Comparison of ENCODE assay signal across 10 mouse cellular contexts in genomic region chr13:54792259-54793230, GRCm38 (mm10). TPM values are rescaled to one million over a fixed set of nuclear protein-coding genes. Genes with fewer than 3 reads are reported as not detected.
DNase-seq lines count a peak whose midpoint lies in the region; ATAC-seq and TF ChIP-seq lines count a peak whose summit lies in the region.
"Had no signal": no experiment of that assay in that cellular context is flagged by ENCODE, and none has a peak within 500 bp of the region (broad histone marks: within the 10 kb centered on the region; RNA-seq: fewer than 3 reads in every experiment).

No protein-coding gene starts in this region.

- H3K36me3 ChIP-seq in heart, adult 2 months (ENCODE audit: control insufficient read depth, insufficient read depth, low read length): no peaks in the 10 kb centered on the region
- no peaks in the 10 kb centered on the region for H3K36me3 ChIP-seq in heart, embryonic 12.5 days
- H3K36me3 ChIP-seq in midbrain, embryonic 14.5 days (ENCODE audit: control insufficient read depth, insufficient read depth, low read length): no peaks in the 10 kb centered on the region
- no peaks in the 10 kb centered on the region for H3K36me3 ChIP-seq in midbrain, embryonic 16.5 days (ENCODE audit: control insufficient read depth, insufficient read depth, low read length)
- H3K36me3 ChIP-seq in stomach, postnatal 0 days (ENCODE audit: control insufficient read depth, insufficient read depth, low read length): no peaks in the 10 kb centered on the region
- no peaks in the 10 kb centered on the region for H3K36me3 ChIP-seq in forebrain, embryonic 15.5 days
- H3K36me3 ChIP-seq: heart, embryonic 15.5 days had no signal

- H3K27me3 ChIP-seq in heart, adult 2 months (ENCODE audit: control insufficient read depth, insufficient read depth, low read length): no peaks in the 10 kb centered on the region
- peaks cover 70% of the 10 kb centered on the region for H3K27me3 ChIP-seq in heart, embryonic 12.5 days (replicated peaks)
- H3K27me3 ChIP-seq in midbrain, embryonic 14.5 days (ENCODE audit: control insufficient read depth, insufficient read depth, low read length): peaks cover 6% of the 10 kb centered on the region; the same call in 1 of the 2 replicates
- H3K27me3 ChIP-seq in midbrain, embryonic 16.5 days (ENCODE audit: control insufficient read depth, insufficient read depth, low read depth, low read length): peaks cover 3% of the 10 kb centered on the region
- H3K27me3 ChIP-seq in stomach, postnatal 0 days (ENCODE audit: control insufficient read depth, insufficient read depth, low read length): no peaks in the 10 kb centered on the region
- H3K27me3 ChIP-seq in forebrain, embryonic 15.5 days: peaks cover 9% of the 10 kb centered on the region

- peaks cover 5% of the 10 kb centered on the region for H3K4me1 ChIP-seq in heart, adult 2 months (ENCODE audit: control insufficient read depth, insufficient read depth, low read length)
- peaks cover 9% of the 10 kb centered on the region for H3K4me1 ChIP-seq in heart, embryonic 12.5 days (replicated peaks)
- H3K4me1 ChIP-seq in midbrain, embryonic 14.5 days (ENCODE audit: control insufficient read depth, insufficient read depth, low read length): peaks cover 7% of the 10 kb centered on the region
- no peaks in the 10 kb centered on the region; the same call in 1 of the 2 replicates for H3K4me1 ChIP-seq in midbrain, embryonic 16.5 days (ENCODE audit: control insufficient read depth, insufficient read depth, low read length)
- peaks cover 5% of the 10 kb centered on the region; the same call in 1 of the 2 replicates for H3K4me1 ChIP-seq in stomach, postnatal 0 days (replicated peaks; ENCODE audit: control insufficient read depth, insufficient read depth)
- peaks cover 17% of the 10 kb centered on the region for H3K4me1 ChIP-seq in forebrain, embryonic 15.5 days

- TF ChIP-seq POLR2A in heart, adult 2 months (IDR thresholded peaks at IDR 0.05; ENCODE audit: insufficient read depth, low read depth, low read length): no peak

- no peaks in the 10 kb centered on the region for H3K9me3 ChIP-seq in heart, embryonic 12.5 days (replicated peaks)
- no peaks in the 10 kb centered on the region for H3K9me3 ChIP-seq in midbrain, embryonic 14.5 days (ENCODE audit: control insufficient read depth, low read length)
- no peaks in the 10 kb centered on the region for H3K9me3 ChIP-seq in midbrain, embryonic 16.5 days (replicated peaks; ENCODE audit: control insufficient read depth, low read length, poor library complexity, severe bottlenecking)
- no peaks in the 10 kb centered on the region for H3K9me3 ChIP-seq in stomach, postnatal 0 days (ENCODE audit: control insufficient read depth, low read length)
- H3K9me3 ChIP-seq in forebrain, embryonic 15.5 days: no peaks in the 10 kb centered on the region
- H3K9me3 ChIP-seq: heart, embryonic 15.5 days had no signal

- TF ChIP-seq CTCF in heart, adult 2 months (IDR thresholded peaks at IDR 0.05): peak; percentile 46
- peak; percentile 39 for TF ChIP-seq CTCF in stomach, postnatal 0 days (IDR thresholded peaks at IDR 0.05; ENCODE audit: low read depth)

- no peak overlapping the region for H3K27ac ChIP-seq in heart, adult 2 months
- H3K27ac ChIP-seq in heart, embryonic 12.5 days (ENCODE audit: poor library complexity, severe bottlenecking): no peak overlapping the region
- no peak overlapping the region for H3K27ac ChIP-seq in midbrain, embryonic 14.5 days (replicated peaks; ENCODE audit: low read depth, low read length)
- no peak overlapping the region for H3K27ac ChIP-seq in midbrain, embryonic 16.5 days (ENCODE audit: low read length)
- no peak overlapping the region for H3K27ac ChIP-seq in stomach, postnatal 0 days (replicated peaks)
- H3K27ac ChIP-seq in forebrain, embryonic 15.5 days (replicated peaks): no peak overlapping the region
- H3K27ac ChIP-seq: heart, embryonic 15.5 days had no signal

- DNase-seq in heart, adult 2 months: peak in 1 of 2 experiments; percentile 28
- peak; percentile 22 for DNase-seq in midbrain, embryonic 14.5 days
- DNase-seq in brain, adult 2 months (ENCODE audit: low read depth, low spot score): peak; percentile 37
- DNase-seq in stomach, postnatal 0 days (ENCODE audit: low spot score): no peak
- DNase-seq: layer of hippocampus, postnatal 36 days had no signal

- TF ChIP-seq EP300 in heart, adult 2 months (IDR thresholded peaks at IDR 0.05; ENCODE audit: insufficient read depth, low read depth, low read length): no peak
- no peak for TF ChIP-seq EP300 in stomach, postnatal 0 days (optimal IDR thresholded peaks at IDR 0.05)

- intact Hi-C loops in heart, adult 2 months (cut with DNase I): no loop called here

- no peak overlapping the region for H3K4me3 ChIP-seq in heart, adult 2 months
- H3K4me3 ChIP-seq in heart, embryonic 12.5 days: no peak overlapping the region
- no peak overlapping the region for H3K4me3 ChIP-seq in midbrain, embryonic 14.5 days (replicated peaks; ENCODE audit: low read depth, low read length)
- no peak overlapping the region for H3K4me3 ChIP-seq in midbrain, embryonic 16.5 days (ENCODE audit: low read depth, low read length)
- H3K4me3 ChIP-seq in stomach, postnatal 0 days (ENCODE audit: low read depth, low read length): no peak overlapping the region
- no peak overlapping the region for H3K4me3 ChIP-seq in forebrain, embryonic 15.5 days
- H3K4me3 ChIP-seq: heart, embryonic 15.5 days; megakaryocyte, embryonic 14.5 days had no signal

- H3K79me2 ChIP-seq in heart, adult 2 months (replicated peaks; ENCODE audit: control insufficient read depth, insufficient read depth, low read length): no peaks in the 10 kb centered on the region

- 39% methylated on average over 21 of the region's 21 CpGs for WGBS in heart, adult 2 months
- WGBS in heart, embryonic 12.5 days: 11% methylated on average over 21 of the region's 21 CpGs
- 17% methylated on average over 21 of the region's 21 CpGs for WGBS in midbrain, embryonic 14.5 days
- WGBS in midbrain, embryonic 16.5 days: 22% methylated on average over 21 of the region's 21 CpGs
- 18% methylated on average over 21 of the region's 21 CpGs for WGBS in stomach, postnatal 0 days
- 25% methylated on average over 21 of the region's 21 CpGs for WGBS in forebrain, embryonic 15.5 days

- H3K4me2 ChIP-seq in heart, embryonic 12.5 days: no peak overlapping the region
- no peak overlapping the region for H3K4me2 ChIP-seq in midbrain, embryonic 14.5 days (ENCODE audit: low read length)
- no peak overlapping the region for H3K4me2 ChIP-seq in midbrain, embryonic 16.5 days (ENCODE audit: low read length)
- no peak overlapping the region for H3K4me2 ChIP-seq in stomach, postnatal 0 days (replicated peaks; ENCODE audit: low read depth)
- no peak overlapping the region for H3K4me2 ChIP-seq in forebrain, embryonic 15.5 days (replicated peaks)
- H3K4me2 ChIP-seq: heart, embryonic 15.5 days had no signal

- H3K9ac ChIP-seq in heart, adult 2 months (ENCODE audit: low read depth, low read length): no peak overlapping the region
- no peak overlapping the region for H3K9ac ChIP-seq in heart, embryonic 12.5 days
- H3K9ac ChIP-seq in midbrain, embryonic 14.5 days (replicated peaks; ENCODE audit: low read length): no peak overlapping the region
- H3K9ac ChIP-seq in midbrain, embryonic 16.5 days (ENCODE audit: low read depth, low read length): no peak overlapping the region
- no peak overlapping the region for H3K9ac ChIP-seq in stomach, postnatal 0 days (ENCODE audit: low read length)
- H3K9ac ChIP-seq in forebrain, embryonic 15.5 days (replicated peaks): no peak overlapping the region
- H3K9ac ChIP-seq: heart, embryonic 15.5 days had no signal

- no peak for ATAC-seq in heart, embryonic 12.5 days (ENCODE audit: insufficient number of reproducible peaks, low FRiP score)
- ATAC-seq in midbrain, embryonic 14.5 days (ENCODE audit: low FRiP score, low TSS enrichment): no peak
- ATAC-seq in midbrain, embryonic 16.5 days: no peak
- no peak for ATAC-seq in stomach, postnatal 0 days (ENCODE audit: low FRiP score, low TSS enrichment)
- no peak for ATAC-seq in forebrain, embryonic 15.5 days (replicated peaks)

RNA-seq across cellular contexts. Expression of gene Tspan17, which starts 3.4 kb away (rescaled TPM):
- total RNA-seq in heart, adult 2 months (2021): 10 to 100 TPM; 10.0 to 12.7 TPM
- 7.2 and 7.6 TPM in 2 replicates for polyA plus RNA-seq in heart, adult 2 months (2012; rRNA removed)
- 3.1 and 5.8 TPM in 2 replicates for polyA plus RNA-seq in heart, embryonic 12.5 days (2016; fragmentation: Nextera tagmentation; extraction: Ambion mirVana)
- polyA plus RNA-seq in midbrain, embryonic 14.5 days (2014; fragmentation: Nextera tagmentation; extraction: Ambion mirVana): 25.5 and 40.2 TPM in 2 replicates
- 60.1 and 67.7 TPM in 2 replicates for polyA plus RNA-seq in midbrain, embryonic 16.5 days (2015; fragmentation: Nextera tagmentation; extraction: Ambion mirVana)
- 15.4 and 16.8 TPM in 2 replicates for polyA plus RNA-seq in stomach, postnatal 0 days (2015; fragmentation: Nextera tagmentation; extraction: Ambion mirVana)
- 20.5 and 22.9 TPM in 2 replicates for polyA plus RNA-seq in forebrain, embryonic 15.5 days (2015; fragmentation: Nextera tagmentation; extraction: Ambion mirVana)

RNA-seq across cellular contexts. Expression of gene Eif4e1b, which starts 8.7 kb away (rescaled TPM):
- not detected for total RNA-seq in heart, adult 2 months (2021)
- polyA plus RNA-seq in heart, adult 2 months (2012; rRNA removed): not detected in 2 replicates
- polyA plus RNA-seq in heart, embryonic 12.5 days (2016; fragmentation: Nextera tagmentation; extraction: Ambion mirVana): not detected in 2 replicates
- not detected in 2 replicates for polyA plus RNA-seq in midbrain, embryonic 14.5 days (2014; fragmentation: Nextera tagmentation; extraction: Ambion mirVana)
- polyA plus RNA-seq in midbrain, embryonic 16.5 days (2015; fragmentation: Nextera tagmentation; extraction: Ambion mirVana): not detected in 2 replicates
- not detected in 2 replicates for polyA plus RNA-seq in stomach, postnatal 0 days (2015; fragmentation: Nextera tagmentation; extraction: Ambion mirVana)
- not detected in 2 replicates for polyA plus RNA-seq in forebrain, embryonic 15.5 days (2015; fragmentation: Nextera tagmentation; extraction: Ambion mirVana)
- total RNA-seq: layer of hippocampus, postnatal 36 days had no signal
- polyA plus RNA-seq: heart, embryonic 15.5 days had no signal

RNA-seq across cellular contexts. Expression of gene Sncb, which starts 26.1 kb away (rescaled TPM):
- not detected for total RNA-seq in heart, adult 2 months (2021)
- 0.20 and 0.31 TPM in 2 replicates for polyA plus RNA-seq in heart, adult 2 months (2012; rRNA removed)
- 0.18 and 0.37 TPM in 2 replicates for polyA plus RNA-seq in heart, embryonic 12.5 days (2016; fragmentation: Nextera tagmentation; extraction: Ambion mirVana)
- 37.5 and 53.7 TPM in 2 replicates for polyA plus RNA-seq in midbrain, embryonic 14.5 days (2014; fragmentation: Nextera tagmentation; extraction: Ambion mirVana)
- 68.2 and 97.6 TPM in 2 replicates for polyA plus RNA-seq in midbrain, embryonic 16.5 days (2015; fragmentation: Nextera tagmentation; extraction: Ambion mirVana)
- polyA plus RNA-seq in stomach, postnatal 0 days (2015; fragmentation: Nextera tagmentation; extraction: Ambion mirVana): 0.29 and 0.61 TPM in 2 replicates
- polyA plus RNA-seq in forebrain, embryonic 15.5 days (2015; fragmentation: Nextera tagmentation; extraction: Ambion mirVana): 23.3 and 25.0 TPM in 2 replicates
- polyA plus RNA-seq: heart, embryonic 15.5 days had no signal

RNA-seq across cellular contexts. Expression of gene Gprin1, which starts 42.9 kb away (rescaled TPM):
- not detected for total RNA-seq in heart, adult 2 months (2021)
- 0.03 TPM in 1 of 2 replicates, not detected in the other for polyA plus RNA-seq in heart, adult 2 months (2012; rRNA removed)
- polyA plus RNA-seq in heart, embryonic 12.5 days (2016; fragmentation: Nextera tagmentation; extraction: Ambion mirVana): 0.22 and 0.27 TPM in 2 replicates
- 19.1 and 29.4 TPM in 2 replicates for polyA plus RNA-seq in midbrain, embryonic 14.5 days (2014; fragmentation: Nextera tagmentation; extraction: Ambion mirVana)
- polyA plus RNA-seq in midbrain, embryonic 16.5 days (2015; fragmentation: Nextera tagmentation; extraction: Ambion mirVana): 5.5 and 6.6 TPM in 2 replicates
- polyA plus RNA-seq in stomach, postnatal 0 days (2015; fragmentation: Nextera tagmentation; extraction: Ambion mirVana): 0.27 and 0.31 TPM in 2 replicates
- 15.6 and 22.5 TPM in 2 replicates for polyA plus RNA-seq in forebrain, embryonic 15.5 days (2015; fragmentation: Nextera tagmentation; extraction: Ambion mirVana)

Comparison
In these comparisons a context has a peak if more than half of its experiments do, and no peak if none do; other contexts are left out.
1. RNA of gene Sncb, which starts 26.1 kb away (polyA plus RNA-seq): 68.2 to 97.6 TPM in midbrain, embryonic 16.5 days, 37.5 to 53.7 TPM in midbrain, embryonic 14.5 days and 23.3 to 25.0 TPM in forebrain, embryonic 15.5 days; 0.18 to 0.37 TPM in heart, embryonic 12.5 days, 0.20 to 0.31 TPM in heart, adult 2 months and 0.29 to 0.61 TPM in stomach, postnatal 0 days; every median in the first group is over 10 times any median in the second.